Mouse (Mus musculus) retina, postnatal 7 days (tissue): ENCODE measurements around the gene Hacd2.

ENCODE experiments used
- DNase-seq: peaks from one replicate; pipeline ENCODE4 v3.0.0-alpha.2; 2012; ENCODE audit warnings: low read depth, low spot score

Hacd2 gene

DNA sequence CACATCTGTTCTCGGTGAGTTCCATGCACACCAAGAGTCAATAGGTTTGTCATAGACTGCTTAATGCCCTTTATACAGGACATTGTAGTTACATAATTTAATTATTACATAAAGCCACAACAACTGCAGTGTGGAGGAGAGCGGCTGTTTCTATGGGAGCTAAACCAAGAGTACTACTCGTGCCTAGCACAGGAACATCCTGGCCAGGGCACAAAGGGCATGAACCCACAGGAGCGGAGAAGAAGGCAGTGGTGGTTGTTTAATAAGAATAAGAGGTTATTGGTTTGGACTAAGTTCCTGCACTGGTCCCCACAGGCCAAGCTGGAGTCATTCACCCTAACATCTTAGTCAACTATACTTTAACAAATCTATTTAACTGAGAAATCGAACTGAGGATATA, 16.0 kb upstream of the Hacd2 start:
- no peak for DNase-seq

DNA sequence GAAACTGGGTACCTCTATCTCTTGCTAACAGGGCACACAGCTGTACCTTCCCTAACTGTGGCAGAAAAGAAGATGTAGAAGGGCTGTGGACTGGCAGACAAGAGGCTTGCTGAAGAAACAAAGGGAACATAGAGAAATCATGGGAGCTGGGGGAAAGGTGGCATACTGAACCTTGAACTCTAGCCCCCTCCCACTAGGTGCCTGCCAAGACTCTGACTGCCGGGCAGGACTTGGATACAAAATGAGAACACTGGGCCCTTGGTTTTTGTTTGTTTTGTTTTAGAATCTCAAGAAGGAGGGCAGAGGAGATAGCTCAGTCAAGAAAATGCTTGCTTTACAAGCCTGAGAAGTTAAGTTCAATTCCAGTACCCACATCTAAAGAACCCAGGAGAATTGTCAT, 14.9 kb upstream of the Hacd2 start:
- DNase-seq: no peak

GRCm38 (mm10) chr16:35008447-35008846, 13.8 kb upstream of the Hacd2 start:
- no peak for DNase-seq

DNA sequence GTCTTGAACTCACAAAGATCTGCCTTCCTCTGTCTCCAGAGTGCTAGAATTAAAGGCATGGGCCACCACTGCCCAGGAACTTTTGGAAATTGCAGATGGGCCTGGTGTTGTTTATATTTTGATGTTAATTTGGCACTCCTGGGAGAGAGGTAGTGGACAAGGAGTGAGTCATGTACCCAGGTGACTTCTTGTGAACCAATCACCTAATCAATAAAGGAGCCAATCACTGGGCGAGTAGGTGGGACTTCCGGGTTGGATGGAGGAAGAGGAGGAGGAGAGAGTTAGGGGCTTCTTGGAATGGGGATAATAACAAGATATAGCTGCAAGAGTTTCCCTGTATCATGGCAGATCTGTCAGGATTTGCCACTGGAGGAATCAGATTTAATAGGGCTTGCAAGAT, 8.7 kb upstream of the Hacd2 start:
- DNase-seq: no peak

DNA sequence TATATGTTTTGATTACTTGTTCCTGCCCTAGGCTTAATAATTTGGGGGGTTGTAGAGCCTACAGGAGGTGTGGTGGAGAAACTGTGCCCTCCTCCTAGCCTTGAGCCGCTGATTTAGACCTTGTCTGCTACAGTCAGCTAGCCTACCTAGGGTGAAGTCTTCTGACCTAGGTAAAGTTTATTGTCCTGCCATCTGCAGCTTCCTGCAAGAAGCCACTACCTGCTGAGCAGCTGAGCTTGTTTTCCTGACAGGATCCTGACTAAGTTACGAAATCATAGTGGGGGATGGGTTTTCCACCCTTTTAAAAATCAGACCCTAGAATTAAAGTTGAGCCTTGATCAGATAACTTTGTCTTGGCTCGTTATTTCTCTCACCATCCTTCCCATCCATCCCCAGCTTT, 5.7 kb upstream of the Hacd2 start:
- DNase-seq: no peak

- no peak for DNase-seq
Measured at GRCm38 (mm10) chr16:35018470-35018974, 3.7 kb upstream of the Hacd2 start.

GRCm38 (mm10) chr16:35021903-35022241, 356 bp upstream of the Hacd2 start:
- no peak for DNase-seq

- no peak for DNase-seq
Measured at GRCm38 (mm10) chr16:35023138-35023735, 1.0 kb downstream of the Hacd2 start.

GRCm38 (mm10) chr16:35024300-35024699, 2.1 kb downstream of the Hacd2 start:
- no peak for DNase-seq

DNA sequence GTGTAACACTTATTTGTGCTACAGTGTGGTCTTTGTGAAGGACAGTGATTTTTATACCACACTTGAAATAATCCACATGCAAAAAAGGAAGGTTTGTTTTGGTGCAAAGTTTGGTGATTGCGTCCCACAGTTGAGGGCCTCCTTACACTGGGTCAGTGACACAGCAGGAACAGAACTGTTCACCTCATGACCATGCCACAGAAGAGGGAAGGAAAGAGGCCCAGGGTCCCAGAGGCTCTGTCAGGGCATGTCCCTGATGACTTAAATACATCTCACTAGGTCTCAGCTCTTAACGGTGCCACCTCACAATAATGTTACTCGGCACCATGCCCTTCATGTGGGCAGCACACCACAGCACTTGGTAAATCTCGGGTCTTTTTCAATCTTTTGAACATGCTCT, 3.1 kb downstream of the Hacd2 start:
- no peak for DNase-seq

- DNase-seq: no peak
Measured at GRCm38 (mm10) chr16:35033241-35033640, 11.0 kb downstream of the Hacd2 start.

DNA sequence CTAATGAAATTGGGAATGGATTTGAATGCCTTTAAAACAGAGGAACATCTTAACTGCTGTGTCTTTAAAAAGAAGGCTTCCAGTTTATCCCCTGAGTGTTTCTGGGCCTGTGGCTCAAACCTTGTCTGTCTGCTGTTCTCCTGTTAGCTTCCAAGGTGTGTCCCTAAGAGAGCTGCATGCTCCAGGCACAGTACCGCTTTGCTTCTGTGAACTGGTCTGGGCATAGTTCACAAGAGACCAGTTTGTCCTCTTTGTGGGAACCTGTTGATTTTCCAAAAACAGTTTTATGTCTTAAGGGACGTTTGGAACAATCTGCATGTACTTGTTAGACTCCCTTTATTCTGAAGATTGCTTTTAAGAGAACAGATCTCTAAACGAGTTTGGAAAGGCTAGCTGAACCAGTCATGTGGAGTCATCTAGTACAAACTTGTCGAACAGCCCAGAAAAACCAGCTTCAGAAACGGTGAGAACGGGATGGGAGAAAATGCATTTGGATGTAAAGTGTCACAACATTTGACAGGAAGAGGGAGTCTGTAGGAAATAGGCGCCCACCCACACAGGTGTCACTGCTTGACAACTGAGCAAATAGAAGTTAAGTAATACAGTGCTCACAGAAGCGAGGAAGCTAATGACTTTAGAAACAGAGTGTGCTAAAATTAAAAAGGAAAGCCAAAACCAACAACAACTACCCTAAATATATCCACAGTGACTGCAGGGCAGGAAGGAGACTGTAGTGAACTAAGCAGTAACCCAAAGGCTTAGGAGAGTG, 11.8 kb downstream of the Hacd2 start:
- no peak for DNase-seq

GRCm38 (mm10) chr16:35034971-35035370, 12.7 kb downstream of the Hacd2 start:
- no peak for DNase-seq

DNA sequence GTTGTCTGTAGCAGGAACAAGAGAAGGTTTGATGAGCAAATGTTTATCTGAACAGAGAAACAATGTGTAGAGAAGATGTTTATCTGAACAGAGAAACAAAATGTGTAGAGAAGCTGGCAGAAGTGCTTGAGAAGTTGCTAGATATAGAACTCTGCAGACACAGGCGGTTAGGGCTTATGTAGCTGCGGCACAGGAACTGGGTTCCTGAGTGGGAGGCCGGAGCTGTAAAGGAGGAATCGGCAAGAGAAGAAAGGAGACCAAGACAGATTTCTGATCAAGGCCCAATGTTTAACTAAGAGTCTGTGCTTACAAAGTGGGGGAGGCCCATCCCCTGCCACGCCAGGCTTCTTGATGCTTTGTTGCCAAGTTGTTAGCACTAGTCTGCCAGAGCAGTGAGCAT, 14.5 kb downstream of the Hacd2 start:
- no peak for DNase-seq

DNA sequence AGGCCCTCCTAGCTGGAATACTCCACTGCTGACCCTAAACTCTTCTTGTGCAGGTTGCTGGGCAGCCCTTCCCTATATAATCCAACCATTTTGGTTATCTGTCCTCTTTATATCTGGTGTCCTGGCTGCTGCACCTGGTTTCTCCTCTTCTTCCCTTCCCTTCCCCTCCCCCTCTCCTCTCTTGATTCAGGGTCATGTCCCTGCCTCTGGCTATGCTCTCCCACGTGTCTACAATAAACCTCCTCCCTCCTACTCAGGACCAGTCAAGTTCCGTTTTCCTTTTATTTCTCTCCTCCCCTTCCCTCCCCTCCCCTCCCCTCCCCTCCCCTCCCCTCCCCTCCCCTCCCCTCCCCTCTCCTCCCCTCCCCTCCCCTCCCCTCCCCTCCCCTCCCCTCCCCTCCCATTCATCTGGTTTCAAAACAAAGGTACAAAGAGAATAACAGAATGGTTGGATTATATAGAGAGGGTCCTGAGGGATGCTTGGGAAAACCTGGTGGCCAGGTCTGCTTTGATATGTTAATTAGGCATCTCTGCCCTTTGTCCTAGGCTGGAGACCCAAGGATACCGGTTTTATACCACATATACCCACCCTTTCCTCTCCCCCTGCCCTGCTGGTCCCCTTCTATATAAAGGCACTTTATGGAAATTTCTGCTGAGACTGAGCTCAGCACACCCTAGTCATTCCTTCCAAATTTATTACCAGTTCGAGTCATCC, 16.3 kb downstream of the Hacd2 start:
- no peak for DNase-seq

DNA sequence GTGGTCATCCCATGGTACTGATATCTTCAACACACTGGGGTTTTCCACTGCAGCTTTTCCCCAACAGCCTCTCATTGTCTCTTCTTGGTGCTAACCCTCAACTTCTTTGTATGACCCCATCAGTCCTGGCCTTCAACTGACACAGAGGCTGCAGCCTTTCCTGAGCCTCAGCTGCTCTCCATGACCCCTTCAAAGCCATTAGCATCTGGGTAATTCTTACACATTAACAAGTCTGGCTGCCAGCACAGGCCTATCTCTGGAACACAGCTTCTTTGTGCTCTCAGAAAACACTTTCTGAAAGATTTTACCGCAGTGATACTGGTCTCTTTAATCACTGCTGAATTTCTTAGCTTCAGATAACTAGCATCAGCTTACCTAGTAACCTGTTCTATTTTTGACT, 17.9 kb downstream of the Hacd2 start:
- no peak for DNase-seq

GRCm38 (mm10) chr16:35041001-35041400, 18.8 kb downstream of the Hacd2 start:
- no peak for DNase-seq

DNA sequence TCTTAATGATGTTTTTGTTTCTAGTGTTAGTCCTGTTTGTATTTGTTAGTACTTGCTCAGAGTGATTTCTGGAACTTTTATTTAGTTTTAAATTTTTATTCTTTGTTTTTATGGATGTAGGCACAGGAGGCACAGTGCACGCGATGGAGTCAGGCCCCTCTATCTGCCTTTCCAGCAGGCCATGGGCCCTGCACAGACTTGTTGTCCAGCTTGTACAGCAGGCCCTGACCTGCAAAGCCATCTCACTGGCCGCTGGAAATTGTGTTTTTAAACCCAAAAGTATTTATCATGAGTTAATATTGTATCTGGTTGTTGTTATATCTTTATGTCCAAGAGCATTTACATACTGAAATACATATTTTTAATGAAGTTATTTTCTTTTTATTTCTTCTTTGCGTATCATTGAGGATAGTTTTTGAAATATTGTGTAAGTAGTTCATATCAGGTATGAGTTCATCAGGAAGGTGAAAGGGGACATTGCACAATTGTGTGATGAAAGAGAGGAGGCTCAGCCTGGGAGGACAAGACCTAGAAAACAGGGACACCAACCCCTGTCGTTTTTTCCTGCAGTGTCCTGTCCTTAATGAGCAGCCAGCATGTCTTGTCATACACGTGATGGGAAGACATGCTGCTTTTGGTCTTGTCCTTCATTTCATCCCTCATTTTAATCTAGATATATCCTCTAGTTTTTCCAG, 24.0 kb downstream of the Hacd2 start:
- DNase-seq: no peak

GRCm38 (mm10) chr16:35047272-35047969, 25.2 kb downstream of the Hacd2 start:
- DNase-seq: no peak

DNA sequence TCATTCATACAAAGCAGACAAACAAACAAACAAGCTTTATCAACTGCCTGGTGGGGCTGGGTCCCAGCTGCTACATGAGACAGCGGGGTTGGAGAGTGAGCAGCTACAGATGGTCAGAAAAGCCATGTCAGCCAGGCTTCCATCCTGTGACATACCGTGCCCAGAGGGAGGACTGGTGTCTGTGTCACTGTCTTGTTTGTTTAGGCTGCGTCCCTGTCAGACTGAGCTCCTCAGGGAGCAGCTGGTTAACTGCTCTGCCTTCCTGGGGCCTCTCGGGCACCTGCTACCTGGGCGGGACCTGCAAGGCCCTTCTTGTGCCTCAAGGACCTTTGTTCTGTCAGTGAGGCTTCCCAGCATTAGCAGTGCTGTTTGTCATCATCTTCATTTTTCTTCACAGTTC, 28.8 kb downstream of the Hacd2 start:
- no peak for DNase-seq

GRCm38 (mm10) chr16:35052191-35052590, 30.0 kb downstream of the Hacd2 start:
- DNase-seq: no peak
